Mouse (Mus musculus) effector memory CD4-positive, alpha-beta T cell, adult 5 months (primary cell): Measurements from ENCODE around the gene Pcbp3. TPM values are rescaled to one million over a fixed set of nuclear protein-coding genes. Genes with fewer than 3 reads are reported as not detected.

ENCODE experiments used
- polyA plus RNA-seq: library from polyadenylated mRNA; unstranded; fragments of 100-300 nt; shearing (Covaris generic); gene quantifications from one replicate; pipeline ENCODE4 v1.2.1, GENCODE M21; 2017

Pcbp3 gene
- 9.1 TPM for polyA plus RNA-seq

DNA sequence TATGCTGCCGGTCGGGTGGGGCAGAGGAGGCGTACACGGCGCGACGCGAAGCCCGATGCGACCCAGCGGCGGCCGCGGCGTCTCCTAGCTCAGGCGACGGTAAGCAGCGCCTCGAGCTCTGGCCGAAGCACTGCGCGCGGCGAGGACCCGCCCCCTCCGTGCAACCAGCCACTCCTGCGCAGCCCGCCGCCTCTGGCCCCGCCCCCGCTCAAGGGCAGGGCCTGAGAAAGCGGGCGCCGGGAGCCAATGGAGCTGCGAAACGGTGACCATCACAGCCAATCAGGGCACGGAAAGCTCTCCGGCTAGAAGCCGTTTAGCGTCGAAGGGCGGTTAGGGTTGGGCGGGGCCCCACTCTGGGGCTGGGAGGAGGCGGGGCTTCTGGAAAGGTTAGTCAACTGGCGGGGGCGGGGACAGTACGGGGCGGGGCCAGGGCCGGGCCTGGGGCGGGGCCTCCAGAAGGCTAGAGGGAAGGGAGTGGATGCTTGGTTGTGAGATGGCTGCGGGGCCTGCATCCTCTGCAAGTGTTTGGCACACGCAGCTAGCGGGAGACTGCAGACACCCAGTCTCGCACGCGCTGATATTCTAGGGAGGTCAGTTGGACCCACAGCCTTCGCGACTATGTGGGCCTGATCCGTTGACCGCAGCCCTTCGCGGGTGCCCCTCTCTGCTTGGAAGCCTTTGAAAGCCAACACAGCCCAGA is at the start of gene Pcbp3:
Pcbp3 (minus strand) TSS at position 98 of the 700 bp plus-strand sequence.

DNA sequence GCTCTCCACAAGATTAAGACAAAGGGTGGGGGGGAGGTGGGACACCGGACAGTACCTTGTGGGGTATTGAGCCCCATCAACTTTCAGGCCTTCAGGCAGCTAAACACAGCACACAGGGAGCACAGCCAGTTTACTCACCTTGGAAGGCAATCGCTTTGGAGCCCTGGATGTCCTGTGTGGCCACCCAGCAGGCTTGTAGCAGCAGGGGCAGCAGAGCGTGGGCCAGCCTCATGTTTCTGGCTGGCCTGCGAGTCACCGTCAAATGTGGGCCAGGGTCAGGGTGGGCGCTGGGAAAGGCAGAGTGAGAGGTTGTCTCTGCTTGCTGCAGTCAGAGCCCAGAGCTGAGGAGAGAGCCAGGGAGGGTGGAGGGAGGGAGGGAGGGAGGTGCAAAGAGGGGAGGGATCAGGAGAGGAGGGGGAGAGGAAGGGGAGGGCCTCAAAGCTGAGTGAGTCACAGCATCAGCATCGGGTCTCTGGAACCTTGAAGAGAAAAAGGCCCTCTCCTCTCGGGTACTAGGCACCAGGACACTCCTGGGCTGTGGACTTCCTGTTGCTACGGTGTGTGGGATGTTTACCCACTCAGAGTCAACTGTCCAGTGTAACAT is 235.9 kb downstream of the Pcbp3 start, which contains the start of gene Col6a1:
Col6a1 (minus strand) TSS at position 487 of the 604 bp plus-strand sequence.

Other genes starting within 250 kb of the Pcbp3 start
- gene Col6a1, start 235.7 kb downstream of the Pcbp3 start, polyA plus RNA-seq, result not detected
- gene Slc19a1, start 70.4 kb upstream of the Pcbp3 start, polyA plus RNA-seq, result 20.2 TPM
- 0.20 TPM for gene Col18a1, start 204.7 kb upstream of the Pcbp3 start, polyA plus RNA-seq